Mouse (Mus musculus): Measurements from ENCODE around the gene Ubiad1.

Ubiad1 gene

DNA sequence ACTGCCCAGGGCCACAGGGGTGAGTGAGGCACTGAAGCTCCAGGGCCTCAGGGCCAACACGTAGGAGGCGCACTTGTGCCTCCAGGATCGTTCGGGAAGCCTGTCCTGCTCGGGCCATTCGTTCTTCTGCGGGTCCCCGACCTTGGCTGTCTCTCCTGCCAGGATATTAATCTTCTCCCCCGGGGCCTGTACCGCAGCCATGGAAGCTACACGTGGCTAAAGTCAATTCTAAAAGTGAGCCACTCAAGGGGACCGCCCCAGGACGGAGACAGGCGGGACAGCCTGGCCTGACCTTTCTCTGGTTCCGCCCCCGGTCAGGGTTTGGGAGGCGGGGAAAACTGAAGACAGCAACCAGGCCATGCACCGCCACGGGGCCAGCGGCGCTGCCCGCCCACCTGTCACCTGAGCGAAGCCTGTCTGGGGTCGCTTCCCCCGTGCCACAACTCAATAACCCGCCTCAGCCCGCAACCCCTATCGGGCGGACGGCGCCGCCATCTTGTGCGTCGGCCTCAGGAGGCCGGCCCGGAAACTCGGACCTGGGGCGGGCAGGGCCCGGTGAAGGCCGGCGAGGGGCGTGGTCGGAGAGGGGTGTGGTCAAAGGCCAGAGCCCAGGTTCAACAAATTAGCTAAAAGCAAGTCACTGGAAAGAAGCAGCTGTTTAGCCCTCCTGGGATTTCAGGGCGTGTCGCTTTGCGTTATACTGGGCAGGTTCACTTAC, at the start of gene Ubiad1:
Gene Ubiad1, minus strand, starts transcription at position 522 of the 718 bp plus-strand sequence.
- DNase-seq = peak; percentile 93

DNA sequence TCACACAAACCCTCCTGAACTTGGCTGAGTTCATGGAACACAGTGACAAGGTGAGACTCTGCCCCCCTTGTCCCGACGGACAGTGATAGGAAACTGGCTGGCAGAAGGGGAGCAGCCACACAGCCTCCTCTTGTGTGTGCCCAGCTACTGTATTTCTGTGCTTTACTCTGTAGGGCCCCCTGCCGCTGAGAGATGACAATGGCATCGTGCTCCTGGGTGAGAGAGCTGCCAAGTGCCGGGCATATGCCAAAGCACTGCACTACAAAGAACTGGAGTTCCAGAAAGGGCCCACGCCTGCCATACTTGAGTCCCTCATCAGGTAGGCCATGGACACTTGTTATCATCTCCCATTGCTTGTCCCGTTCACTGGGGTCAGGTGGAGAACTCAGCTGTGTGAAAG, 46.9 kb upstream of the Ubiad1 start:
- DNase-seq = no peak

DNA sequence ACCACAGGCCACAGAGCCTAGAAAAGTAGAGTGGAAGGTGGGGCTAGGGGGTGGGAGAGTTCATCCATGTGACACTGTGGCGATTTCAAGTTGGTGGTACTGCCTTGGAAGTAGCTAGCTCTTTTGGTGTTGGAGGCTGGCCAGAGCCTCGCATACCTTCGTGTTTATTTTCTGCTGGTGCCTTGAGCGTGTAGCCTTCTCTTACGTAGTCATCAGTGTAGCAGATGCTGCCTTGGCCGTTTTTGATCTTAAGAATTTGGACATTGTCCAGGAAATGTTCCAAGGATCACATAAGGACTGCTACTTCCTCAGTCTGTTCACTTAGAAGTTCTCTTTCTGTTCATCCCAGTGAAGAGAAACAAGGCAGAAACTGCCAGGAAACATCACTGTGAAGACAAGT, 45.9 kb upstream of the Ubiad1 start:
- DNase-seq = peak; percentile 58

GRCm38 (mm10) chr4:148487841-148488240, 43.3 kb upstream of the Ubiad1 start:
- DNase-seq = peak; percentile 60

- DNase-seq = no peak
These were observed 39.9 kb upstream of the Ubiad1 start for GRCm38 (mm10) chr4:148484511-148484910.

DNA sequence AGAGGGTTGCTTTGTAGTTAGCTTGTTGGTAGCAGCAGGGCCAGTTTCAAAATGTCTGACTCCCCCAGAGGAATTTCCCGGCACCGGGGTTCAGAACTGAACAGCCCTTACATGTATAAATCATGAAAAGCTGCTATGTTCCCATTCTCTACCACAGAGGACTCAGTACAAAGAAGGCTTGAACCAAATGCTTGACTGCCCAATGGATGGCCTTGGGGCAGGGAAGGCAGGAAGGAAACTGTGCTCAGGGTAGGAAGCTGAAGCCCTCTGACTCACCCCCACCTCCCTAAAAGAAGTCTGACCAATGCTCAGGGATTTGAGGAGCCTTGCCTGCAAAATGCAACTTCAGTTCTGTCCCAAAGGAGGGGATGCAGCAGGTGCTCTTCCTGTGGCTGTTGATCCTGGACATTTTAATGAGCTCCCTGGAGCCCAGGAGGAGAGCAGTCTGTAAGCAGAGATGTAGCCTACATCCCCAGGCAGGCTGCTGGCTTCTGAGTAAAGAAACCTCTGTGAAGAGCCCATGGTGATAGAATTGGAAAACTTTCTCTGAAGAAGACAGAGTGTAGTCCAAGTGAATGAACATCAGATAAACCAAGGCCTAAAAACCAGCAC, 37.1 kb upstream of the Ubiad1 start:
- no peak for DNase-seq

GRCm38 (mm10) chr4:148480245-148480644, 35.7 kb upstream of the Ubiad1 start:
- no peak for DNase-seq

- DNase-seq = no peak
These were observed 28.9 kb upstream of the Ubiad1 start for GRCm38 (mm10) chr4:148473496-148473895.

GRCm38 (mm10) chr4:148472436-148473174, 28.0 kb upstream of the Ubiad1 start:
- no peak for DNase-seq

GRCm38 (mm10) chr4:148471363-148471806, 26.8 kb upstream of the Ubiad1 start:
- no peak for DNase-seq

DNA sequence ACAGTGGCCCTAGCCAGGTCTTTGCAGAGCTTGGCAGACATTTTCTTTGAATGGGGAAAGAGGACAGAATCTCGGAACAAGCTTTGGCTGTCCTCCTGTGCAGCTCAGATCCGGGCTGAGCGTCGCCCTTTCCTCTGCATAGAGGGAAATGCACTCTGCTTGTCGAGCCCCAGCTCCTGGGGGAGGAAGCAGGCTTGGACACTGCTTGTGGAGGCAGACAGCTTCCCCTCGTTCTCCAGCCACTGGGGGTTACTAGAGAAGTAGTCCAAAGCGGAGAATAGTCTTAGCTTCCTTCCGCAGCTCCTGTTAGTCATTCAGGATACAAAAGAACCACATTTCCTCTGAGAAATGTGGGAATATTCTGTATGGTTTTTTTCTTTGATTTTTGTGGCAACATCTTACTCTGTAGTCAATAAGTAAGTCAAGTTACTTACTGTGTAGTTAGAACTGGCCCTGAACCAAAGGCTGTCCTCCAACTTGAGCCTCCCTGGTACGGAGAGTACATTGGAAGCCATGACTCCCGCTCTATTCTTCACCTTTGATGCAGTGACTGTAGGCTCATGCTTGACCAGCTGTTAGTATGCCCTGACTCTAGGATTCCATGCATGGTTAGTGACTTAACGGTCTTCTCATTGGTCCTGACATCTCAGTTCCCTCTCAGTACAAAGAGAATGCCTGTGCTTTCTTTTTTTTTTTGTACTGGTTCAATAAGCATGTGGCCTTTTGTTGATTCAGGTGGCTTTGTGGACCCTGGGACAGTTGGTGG, 25.1 kb upstream of the Ubiad1 start:
- no peak for DNase-seq

DNA sequence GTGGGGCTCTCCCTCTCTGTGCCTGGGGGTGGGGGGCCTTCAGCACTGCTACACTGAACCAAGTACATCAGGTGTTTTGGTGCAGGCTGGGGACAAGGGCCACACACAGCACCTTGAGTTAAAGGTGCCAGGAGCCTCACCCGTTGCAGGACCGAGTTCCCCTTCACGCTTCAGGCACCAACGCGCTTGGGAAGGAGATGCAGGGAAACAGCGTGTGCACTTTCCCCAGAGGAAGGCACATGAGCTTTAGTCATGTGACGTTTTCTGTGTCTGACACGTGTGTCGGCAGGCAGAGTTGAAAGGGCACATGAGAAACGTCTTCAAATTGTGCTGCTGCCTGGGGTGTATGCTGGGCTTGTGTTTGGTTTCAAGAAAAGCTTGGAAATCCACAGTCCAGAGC, 23.8 kb upstream of the Ubiad1 start:
- no peak for DNase-seq

- no peak for DNase-seq
These were observed 22.0 kb upstream of the Ubiad1 start for GRCm38 (mm10) chr4:148466511-148467079.

DNA sequence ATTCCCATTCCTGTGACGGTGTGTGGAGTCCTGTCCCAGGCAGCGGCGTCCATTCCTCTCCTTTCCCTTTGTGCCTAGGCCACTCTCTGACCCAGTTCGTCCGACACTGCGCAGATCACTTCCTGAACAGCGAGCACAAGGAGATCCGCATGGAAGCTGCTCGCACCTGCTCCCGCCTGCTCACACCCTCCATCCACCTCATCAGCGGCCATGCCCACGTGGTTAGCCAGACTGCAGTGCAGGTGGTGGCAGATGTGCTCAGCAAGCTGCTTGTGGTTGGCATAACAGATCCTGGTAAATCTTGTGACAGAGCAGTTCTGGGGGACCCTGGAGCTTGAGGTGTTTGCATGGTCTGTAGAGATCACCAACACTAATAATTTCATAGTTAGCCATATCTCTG, 20.3 kb upstream of the Ubiad1 start:
- DNase-seq = no peak

DNA sequence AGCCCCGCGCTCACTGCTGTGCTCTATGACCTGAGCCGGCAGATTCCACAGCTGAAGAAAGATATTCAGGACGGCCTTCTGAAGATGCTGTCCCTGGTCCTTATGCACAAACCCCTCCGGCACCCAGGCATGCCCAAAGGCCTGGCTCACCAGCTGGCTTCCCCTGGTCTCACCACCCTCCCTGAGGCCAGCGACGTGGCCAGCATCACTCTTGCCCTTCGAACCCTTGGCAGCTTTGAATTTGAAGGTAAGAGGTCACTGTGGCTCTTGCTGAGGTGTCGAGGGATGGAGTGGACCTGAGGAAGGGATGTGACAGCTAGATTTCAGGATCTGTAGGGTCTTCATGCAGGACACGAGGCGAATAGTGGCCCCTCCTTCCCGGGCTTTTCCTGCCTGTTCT, 19.7 kb upstream of the Ubiad1 start:
- no peak for DNase-seq

GRCm38 (mm10) chr4:148463208-148463960, 18.8 kb upstream of the Ubiad1 start:
- peak; percentile 63 for DNase-seq

GRCm38 (mm10) chr4:148462717-148463116, 18.1 kb upstream of the Ubiad1 start:
- DNase-seq = peak; percentile 71

DNA sequence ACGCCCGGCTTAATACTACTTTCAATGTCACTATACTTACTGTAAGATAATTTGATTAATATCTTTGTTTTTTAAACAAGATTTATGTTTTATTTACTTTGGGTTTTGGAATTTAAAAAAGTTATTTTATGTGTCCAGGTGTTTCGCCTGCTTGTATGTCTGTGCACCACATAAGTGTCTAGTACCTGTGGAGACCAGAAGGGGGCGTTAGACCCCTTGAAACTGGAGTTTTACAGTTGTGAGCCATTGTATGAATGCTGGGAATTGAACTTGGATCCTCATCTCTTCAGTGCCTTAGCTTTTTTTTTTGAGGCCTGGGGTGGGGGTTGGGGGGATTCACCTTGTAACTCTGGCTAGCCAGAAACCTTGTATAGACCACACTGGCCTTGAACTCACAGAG, 17.2 kb upstream of the Ubiad1 start:
- no peak for DNase-seq

DNA sequence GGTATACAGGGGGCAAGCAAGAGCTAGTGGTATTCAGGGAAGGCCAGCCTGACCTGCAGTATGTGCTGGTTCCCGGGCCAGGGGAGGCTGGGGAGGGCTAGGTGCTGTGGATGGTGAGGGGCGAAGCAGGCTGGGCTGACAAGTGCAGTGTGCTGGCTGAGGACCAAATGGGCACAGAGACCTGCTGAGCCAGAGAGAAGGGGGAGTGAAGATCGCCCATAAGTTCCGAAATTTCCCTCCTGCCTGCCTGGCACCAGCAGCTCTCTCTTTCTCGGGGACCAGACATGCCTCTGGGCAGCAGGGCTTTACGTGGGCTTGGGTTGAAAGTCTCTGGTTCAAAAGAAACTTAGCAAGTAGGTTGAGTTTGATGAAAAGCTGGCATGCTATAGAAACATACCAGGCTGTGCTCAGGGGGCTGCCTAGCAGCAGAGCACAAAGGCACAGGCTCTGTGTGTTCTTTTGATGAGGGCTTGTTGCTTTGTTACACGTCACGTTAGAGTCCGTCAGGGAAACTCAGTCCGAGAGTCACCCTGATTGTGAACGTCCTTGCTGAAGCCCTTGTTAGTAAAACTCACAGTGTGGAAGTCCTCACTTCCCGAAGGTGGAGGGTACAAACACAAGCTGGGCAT, 16.2 kb upstream of the Ubiad1 start:
- DNase-seq = no peak

GRCm38 (mm10) chr4:148455477-148456025, 11.0 kb upstream of the Ubiad1 start:
- DNase-seq = no peak

DNA sequence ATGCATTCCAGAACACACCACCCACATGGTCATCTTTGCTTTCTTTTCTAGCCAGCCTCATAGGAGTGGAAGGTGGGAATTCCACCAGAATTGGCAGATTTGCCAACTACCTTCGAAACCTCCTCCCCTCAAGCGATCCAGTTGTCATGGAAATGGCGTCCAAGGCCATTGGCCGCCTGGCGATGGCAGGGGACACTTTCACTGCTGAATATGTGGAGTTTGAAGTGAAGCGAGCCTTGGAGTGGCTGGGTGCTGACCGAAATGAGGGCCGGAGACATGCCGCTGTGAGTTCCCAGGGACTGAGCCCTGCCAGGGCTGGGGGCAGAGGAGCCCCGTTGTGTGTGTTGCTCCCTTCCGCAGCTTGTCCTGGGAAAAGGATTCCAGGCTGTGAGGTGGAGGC, 9.1 kb upstream of the Ubiad1 start:
- no peak for DNase-seq

Measured in kidney, adult 18-20 months (tissue).